Mouse (Mus musculus) frontal cortex, adult (tissue): ENCODE results near the gene Bnc2.

Source experiments
- ATAC-seq: cut with Nextera tagmentation; 2 replicates; pipeline ENCODE4 v1.9.2; 2017; ENCODE audit warnings: mild to moderate bottlenecking, moderate library complexity, mixed read lengths; ENCODE audit not compliant: low TSS enrichment

Gene Bnc2

GRCm38 (mm10) chr4:84632832-84633789 lies 42.0 kb downstream of the Bnc2 start:
- no peak for ATAC-seq

- ATAC-seq, result no peak
Observed at GRCm38 (mm10) chr4:84627616-84628015, 47.5 kb downstream of the Bnc2 start.

GRCm38 (mm10) chr4:84623312-84623711 lies 51.8 kb downstream of the Bnc2 start:
- ATAC-seq, result no peak

- no peak for ATAC-seq
Observed at GRCm38 (mm10) chr4:84621785-84622184, 53.3 kb downstream of the Bnc2 start.

GRCm38 (mm10) chr4:84609861-84610260 lies 65.2 kb downstream of the Bnc2 start:
- no peak for ATAC-seq

- no peak for ATAC-seq
Observed at GRCm38 (mm10) chr4:84604461-84604860, 70.6 kb downstream of the Bnc2 start.

GRCm38 (mm10) chr4:84580260-84580952 lies 94.7 kb downstream of the Bnc2 start:
- ATAC-seq, result no peak

DNA sequence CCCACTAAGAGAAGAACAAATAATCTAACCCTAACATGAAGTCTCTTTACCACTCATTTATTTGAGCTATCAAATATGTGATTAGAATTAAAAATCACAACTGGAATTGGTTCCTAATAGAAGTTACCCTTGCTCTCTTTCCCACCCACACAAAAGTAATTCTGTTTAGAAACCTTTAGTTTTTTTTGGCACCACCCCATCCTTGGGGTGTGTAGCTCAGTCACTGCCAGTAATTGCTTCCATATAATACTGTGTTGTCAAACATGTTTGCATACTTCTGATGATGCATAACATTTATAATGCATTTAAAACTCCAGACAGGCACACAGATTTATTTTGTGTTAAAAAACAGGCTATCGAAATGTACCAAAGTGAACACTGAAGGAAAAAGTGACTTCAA lies 96.8 kb downstream of the Bnc2 start:
- no peak for ATAC-seq

- no peak for ATAC-seq
Observed at GRCm38 (mm10) chr4:84566123-84566522, 109.0 kb downstream of the Bnc2 start.

DNA sequence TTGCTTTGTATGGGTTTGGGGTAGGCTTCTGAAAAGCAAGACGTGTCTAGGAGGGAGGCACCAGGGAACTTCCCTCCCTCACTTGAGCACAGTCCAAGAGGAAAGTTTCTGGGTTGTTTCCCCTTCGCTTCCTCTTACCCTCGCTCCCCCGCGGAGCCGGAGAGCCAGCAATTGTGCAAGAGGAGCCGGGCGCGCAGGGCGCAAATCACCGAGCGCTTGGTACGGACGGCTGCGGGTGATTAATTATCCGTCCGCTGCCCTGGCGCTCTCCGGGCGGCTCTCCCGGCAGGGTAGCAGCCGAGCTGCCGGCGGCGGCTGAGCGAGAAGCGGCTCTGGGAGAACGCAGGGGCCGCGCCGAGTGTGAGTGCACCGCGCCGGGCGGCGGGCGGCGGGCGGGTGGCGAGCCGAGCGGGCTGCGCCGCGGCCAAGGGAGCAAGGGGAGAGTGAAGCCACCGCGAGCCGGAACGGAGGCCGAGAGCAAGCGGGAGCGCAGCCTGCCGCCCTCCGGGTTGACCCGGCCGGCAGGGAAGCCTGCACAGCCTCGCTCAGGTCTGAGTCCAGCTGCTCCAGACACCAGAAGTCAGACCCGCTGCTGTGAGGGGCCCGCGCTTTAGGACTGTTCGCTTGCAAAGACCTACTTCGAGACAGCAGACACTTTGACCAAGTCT lies 129.7 kb downstream of the Bnc2 start:
- peak; percentile 91 for ATAC-seq

- ATAC-seq, result no peak
Observed at GRCm38 (mm10) chr4:84544646-84545045, 130.4 kb downstream of the Bnc2 start.

- no peak for ATAC-seq
Observed at GRCm38 (mm10) chr4:84540531-84540930, 134.5 kb downstream of the Bnc2 start.

GRCm38 (mm10) chr4:84539396-84539795 lies 135.7 kb downstream of the Bnc2 start:
- ATAC-seq, result no peak

- no peak for ATAC-seq
Observed at GRCm38 (mm10) chr4:84528886-84529789, 145.9 kb downstream of the Bnc2 start.

- no peak for ATAC-seq
Observed at GRCm38 (mm10) chr4:84528358-84528757, 146.7 kb downstream of the Bnc2 start.

DNA sequence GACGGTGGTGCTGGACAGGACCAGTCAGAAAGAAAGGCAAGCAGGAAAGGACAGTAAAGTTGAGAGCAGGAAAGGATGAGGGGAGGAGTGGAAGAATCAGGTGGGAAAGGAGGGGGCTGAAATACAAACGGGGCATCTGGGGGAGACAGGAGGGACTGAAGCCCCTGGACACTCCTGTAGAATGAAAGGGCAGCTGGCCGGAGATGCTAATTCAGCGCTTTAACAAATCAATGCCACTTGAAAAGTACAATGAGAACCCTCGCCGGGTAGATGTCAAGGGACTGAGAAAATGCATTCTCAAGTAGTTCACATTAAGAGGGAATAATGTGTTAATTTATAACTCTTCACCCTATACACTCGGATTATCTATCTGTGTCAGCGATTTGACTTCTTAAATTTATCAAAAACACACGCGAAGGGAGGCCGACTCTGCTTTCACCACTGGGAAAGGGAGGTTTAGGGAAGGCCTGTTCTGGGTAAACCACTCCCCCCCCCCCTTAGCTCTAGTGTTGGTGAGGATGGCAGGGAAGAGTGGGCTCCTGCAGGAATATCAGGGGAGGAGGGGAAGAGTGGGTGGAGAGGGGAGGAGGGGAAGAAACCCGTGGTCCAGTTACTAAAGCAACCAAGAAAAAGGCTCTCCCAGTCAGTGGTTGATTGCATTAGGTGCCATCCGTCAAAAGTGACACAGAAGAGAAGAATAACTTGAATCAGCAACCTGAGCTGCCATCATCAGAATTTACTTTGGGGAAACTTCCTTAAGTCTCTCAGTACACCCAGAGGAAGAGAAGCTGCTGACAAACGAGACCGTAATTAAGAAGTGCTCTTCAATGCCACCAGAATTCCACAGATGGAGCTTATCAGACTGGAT lies 147.8 kb downstream of the Bnc2 start:
- no peak for ATAC-seq

GRCm38 (mm10) chr4:84523651-84524221 lies 151.3 kb downstream of the Bnc2 start:
- ATAC-seq, result no peak

DNA sequence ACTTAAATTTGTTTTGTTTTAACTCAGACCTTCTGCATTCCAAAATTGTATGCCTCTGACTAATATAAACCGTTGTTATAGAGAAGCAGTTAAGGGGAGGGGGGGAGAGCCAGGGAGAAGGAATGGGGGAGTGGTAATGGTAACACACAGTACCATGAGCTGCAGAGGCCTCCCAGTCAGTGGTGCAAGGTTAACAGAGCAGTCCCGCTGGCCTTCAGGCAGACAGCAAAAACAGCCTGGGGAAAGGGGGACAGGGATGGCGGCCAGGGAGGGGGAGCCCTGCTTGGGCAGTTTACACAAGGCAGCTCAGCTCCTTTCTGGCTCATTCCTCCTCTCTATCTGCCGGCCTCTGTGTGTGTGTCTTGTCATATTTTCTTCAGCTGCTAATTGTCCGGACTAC lies 151.9 kb downstream of the Bnc2 start:
- ATAC-seq, result peak; percentile 34; the same call in 1 of the 2 replicates

DNA sequence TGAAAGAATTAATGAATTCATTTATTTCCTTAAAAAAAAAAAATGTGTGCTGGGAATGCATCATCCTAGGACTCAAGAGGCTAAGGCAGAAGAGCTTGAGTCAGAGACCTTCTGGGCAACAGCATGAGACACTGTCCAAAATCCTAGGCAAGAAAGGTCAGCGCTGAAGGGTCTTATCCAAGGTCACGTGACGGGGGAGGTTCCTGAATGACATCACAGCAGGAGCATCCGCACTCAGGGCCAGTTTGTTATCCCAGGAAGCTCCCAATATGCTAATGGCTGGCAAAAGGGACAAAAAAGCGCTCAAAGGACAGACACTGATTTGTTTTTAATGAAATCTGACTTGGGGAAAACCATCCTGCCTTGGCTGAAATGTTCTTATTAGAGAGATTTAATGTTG lies 153.5 kb downstream of the Bnc2 start:
- ATAC-seq, result no peak

- ATAC-seq, result no peak
Observed at GRCm38 (mm10) chr4:84510466-84510865, 164.6 kb downstream of the Bnc2 start.
